Mouse (Mus musculus) limb, embryonic 12.5 days (tissue): ENCODE data around the gene Cfap44. TPM values are rescaled to one million over a fixed set of nuclear protein-coding genes. Genes with fewer than 3 reads are reported as not detected.

ENCODE experiments used
- ATAC-seq: fragments of 200-750 bp; cut with Nextera tagmentation; 2 replicates; pipeline ENCODE4 v1.8.0; 2017; ENCODE audit warnings: low read depth, moderate TSS enrichment; ENCODE audit not compliant: insufficient number of reproducible peaks, insufficient read depth, low FRiP score, low TSS enrichment
- H3K27ac ChIP-seq: fragments of 300-500 bp; sonication (generic); 2 replicates; pipeline ENCODE4 v1.5.1; 2016; ENCODE audit warnings: mild to moderate bottlenecking, moderate library complexity
- H3K27me3 ChIP-seq: fragments of 300-500 bp; sonication (generic); 2 replicates; pipeline ENCODE4 v1.6.1; 2016; ENCODE audit warnings: mild to moderate bottlenecking, moderate library complexity
- H3K36me3 ChIP-seq: fragments of 300-500 bp; sonication (generic); 2 replicates; pipeline ENCODE4 v1.6.1; 2016; ENCODE audit warnings: mild to moderate bottlenecking, moderate library complexity
- H3K4me1 ChIP-seq: fragments of 300-500 bp; sonication (generic); replicated peaks from 2 replicates; pipeline ENCODE4 v1.6.1; 2016
- H3K4me2 ChIP-seq: fragments of 300-500 bp; sonication (generic); 2 replicates; pipeline ENCODE4 v1.6.1; 2016; ENCODE audit warnings: mild to moderate bottlenecking, moderate library complexity
- H3K4me3 ChIP-seq: fragments of 300-500 bp; sonication (generic); replicated peaks from 2 replicates; pipeline ENCODE4 v1.5.1; 2016; ENCODE audit warnings: mild to moderate bottlenecking
- H3K9ac ChIP-seq: fragments of 300-500 bp; sonication (generic); replicated peaks from 2 replicates; pipeline ENCODE4 v1.6.1; 2016; ENCODE audit warnings: mild to moderate bottlenecking, moderate library complexity
- H3K9me3 ChIP-seq: fragments of 300-500 bp; sonication (generic); 2 replicates; pipeline ENCODE4 v1.6.1; 2016; ENCODE audit warnings: mild to moderate bottlenecking, moderate library complexity
- WGBS: fragments of 180-500 bp; shearing (Covaris S2); methylation state at CpG from one replicate; pipeline ENCODE4 v1.1.7; 2016; 5-methylcytosine and 5-hydroxymethylcytosine counted together
- polyA plus RNA-seq: library from polyadenylated mRNA; unstranded; fragments of >200 nt; fragmentation: Nextera tagmentation; extraction: Ambion mirVana; gene quantifications from 2 replicates; pipeline ENCODE4 v1.2.1, GENCODE M21; 2016

Gene Cfap44
- polyA plus RNA-seq, 1 experiment from 2014 or later: 0.94 TPM

DNA sequence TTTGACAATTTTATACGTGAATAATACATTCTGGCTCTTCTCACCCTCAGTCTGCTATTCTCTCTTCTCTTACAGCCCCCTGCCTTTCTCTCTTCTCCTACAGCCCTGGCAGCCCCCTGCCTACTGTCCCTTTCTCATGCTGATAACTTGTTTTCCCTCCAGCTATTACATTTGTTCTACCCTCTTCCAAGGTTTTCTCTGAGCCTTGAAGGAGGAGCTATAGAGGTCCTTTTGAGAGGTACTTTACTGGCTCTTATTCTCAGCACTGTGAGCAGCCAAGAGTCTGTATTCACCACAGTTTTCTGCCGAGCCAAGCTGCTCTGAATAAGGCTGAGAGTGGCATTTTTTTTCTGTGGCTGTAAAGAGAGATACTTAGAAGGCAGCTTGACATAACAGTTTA is 11.0 kb upstream of the Cfap44 start:
- H3K27me3 ChIP-seq: no peaks in the 10 kb centered on the region
- H3K4me1 ChIP-seq: peaks cover 4% of the 10 kb centered on the region; the same call in 1 of the 2 replicates
- WGBS: 52% methylated on average over 2 of the region's 2 CpGs
- no peak overlapping the region for H3K4me3 ChIP-seq
- H3K27ac ChIP-seq: no peak overlapping the region
- no peak overlapping the region for H3K9ac ChIP-seq
- H3K36me3 ChIP-seq: peaks cover 31% of the 10 kb centered on the region
- no peaks in the 10 kb centered on the region for H3K9me3 ChIP-seq
- no peak overlapping the region for H3K4me2 ChIP-seq
- ATAC-seq: no peak

DNA sequence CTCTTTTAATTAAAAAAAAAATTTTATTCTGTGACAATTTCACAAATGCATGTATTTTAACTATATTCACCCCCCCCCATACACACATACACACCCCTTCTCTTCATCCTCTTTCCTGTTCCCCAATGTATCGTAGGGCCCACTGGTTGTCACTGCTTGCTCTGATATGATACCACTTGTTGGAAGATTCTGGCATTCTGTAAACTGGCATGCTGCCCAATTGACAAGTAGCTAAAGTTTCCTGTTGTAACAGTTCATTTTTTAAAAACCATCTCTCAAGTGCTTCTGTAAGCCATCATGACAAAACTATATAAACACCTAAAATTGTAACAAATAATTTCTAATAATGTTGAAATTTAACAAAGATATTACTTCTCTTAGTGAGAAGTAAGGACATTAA is 10.3 kb upstream of the Cfap44 start:
- WGBS: 84% methylated on average over 1 of the region's 1 CpGs
- H3K4me1 ChIP-seq: peaks cover 4% of the 10 kb centered on the region; the same call in 1 of the 2 replicates
- H3K4me3 ChIP-seq: no peak overlapping the region
- no peaks in the 10 kb centered on the region for H3K9me3 ChIP-seq
- H3K27me3 ChIP-seq: no peaks in the 10 kb centered on the region
- H3K36me3 ChIP-seq: peaks cover 33% of the 10 kb centered on the region
- H3K9ac ChIP-seq: no peak overlapping the region
- no peak overlapping the region for H3K4me2 ChIP-seq
- H3K27ac ChIP-seq: no peak overlapping the region
- ATAC-seq: no peak

DNA sequence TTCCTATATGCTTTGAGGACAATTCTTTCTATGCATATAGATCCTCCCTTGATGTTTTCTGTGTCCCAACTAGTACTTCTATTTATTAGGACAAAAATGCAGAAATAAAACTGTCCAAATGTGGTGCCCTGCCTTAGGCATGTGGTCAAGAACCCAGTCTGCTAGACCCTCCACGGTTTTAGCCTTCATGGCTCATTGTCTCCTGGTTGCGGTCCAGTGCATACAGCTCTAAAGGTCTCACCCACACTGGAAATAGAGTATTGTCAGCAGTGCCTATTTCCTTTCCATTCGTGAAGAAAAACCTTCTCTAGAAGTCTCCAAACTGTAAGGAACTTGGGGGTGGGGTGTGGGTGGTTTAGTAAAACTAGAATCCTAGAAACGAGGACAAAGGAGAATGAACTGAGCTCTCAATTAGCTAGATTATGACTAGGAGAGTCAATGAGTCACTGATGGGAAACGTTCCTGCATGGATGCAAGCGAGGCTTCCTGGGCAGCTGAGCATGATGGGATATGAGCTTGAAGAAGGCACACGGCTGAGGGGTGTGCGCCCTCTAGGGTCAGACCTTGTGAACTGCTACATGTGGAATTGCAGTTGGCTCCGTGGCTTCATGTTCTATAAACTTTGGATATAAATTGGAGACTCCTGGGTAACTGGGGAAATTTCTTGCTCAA is 2.6 kb upstream of the Cfap44 start:
- no peak for ATAC-seq
- no peak overlapping the region for H3K4me2 ChIP-seq

DNA sequence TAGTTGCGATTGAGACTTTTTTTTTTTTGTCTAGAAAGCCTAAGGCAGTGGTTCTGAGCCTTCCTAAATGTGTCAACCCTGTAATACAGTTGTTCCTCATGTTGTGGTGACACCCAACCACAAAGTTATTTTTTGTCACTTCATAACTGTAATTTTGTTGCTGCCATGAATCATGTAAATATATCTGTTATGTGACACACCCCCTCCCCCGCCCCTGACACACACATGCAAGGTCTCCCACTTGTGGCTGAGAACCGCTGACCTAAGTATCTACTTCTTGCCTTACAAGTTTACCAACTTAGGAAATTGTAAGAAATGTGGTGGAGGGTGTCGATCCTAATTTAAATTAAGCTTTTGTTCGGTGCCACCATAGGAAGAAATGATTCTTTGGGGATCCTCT is 10.3 kb downstream of the Cfap44 start:
- no peak overlapping the region for H3K9ac ChIP-seq
- H3K4me1 ChIP-seq: no peaks in the 10 kb centered on the region
- 95% methylated on average over 5 of the region's 5 CpGs for WGBS
- H3K27me3 ChIP-seq: no peaks in the 10 kb centered on the region
- H3K4me2 ChIP-seq: no peak overlapping the region
- H3K9me3 ChIP-seq: peaks cover 6% of the 10 kb centered on the region; the same call in 1 of the 2 replicates
- H3K36me3 ChIP-seq: no peaks in the 10 kb centered on the region
- ATAC-seq: no peak
- no peak overlapping the region for H3K27ac ChIP-seq
- no peak overlapping the region for H3K4me3 ChIP-seq

More for the DNA sequence above, 2.6 kb upstream of the Cfap44 start:
- peaks cover 5% of the 10 kb centered on the region; the same call in 1 of the 2 replicates for H3K9me3 ChIP-seq
- peaks cover 8% of the 10 kb centered on the region for H3K4me1 ChIP-seq
- H3K4me3 ChIP-seq: no peak overlapping the region
- no peak overlapping the region for H3K27ac ChIP-seq
- peaks cover 26% of the 10 kb centered on the region for H3K36me3 ChIP-seq
- H3K27me3 ChIP-seq: no peaks in the 10 kb centered on the region
- 39% methylated on average over 9 of the region's 9 CpGs for WGBS
- H3K9ac ChIP-seq: no peak overlapping the region

DNA sequence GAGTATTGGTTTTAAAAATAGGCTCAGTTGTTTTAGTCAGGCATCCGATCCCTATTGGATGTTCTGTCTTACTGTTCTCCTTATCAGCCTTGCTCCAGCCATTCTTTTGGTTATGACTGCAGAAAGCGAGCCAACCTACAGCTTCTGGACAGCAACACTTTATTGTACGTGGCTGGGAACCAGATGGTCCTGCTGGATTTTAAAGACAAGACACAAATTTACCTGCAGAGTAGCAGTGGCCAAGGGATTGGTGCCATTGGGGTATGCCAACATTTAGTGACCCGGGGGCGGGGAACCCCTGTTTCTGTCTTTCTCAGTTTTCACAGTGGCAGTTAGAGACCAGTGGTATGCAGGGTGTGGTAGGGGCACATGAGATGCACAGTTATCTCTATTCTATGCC is 12.6 kb downstream of the Cfap44 start:
- peaks cover 6% of the 10 kb centered on the region; the same call in 1 of the 2 replicates for H3K9me3 ChIP-seq
- H3K4me1 ChIP-seq: no peaks in the 10 kb centered on the region
- H3K27ac ChIP-seq: no peak overlapping the region
- H3K36me3 ChIP-seq: no peaks in the 10 kb centered on the region
- H3K4me2 ChIP-seq: no peak overlapping the region
- no peaks in the 10 kb centered on the region for H3K27me3 ChIP-seq
- no peak overlapping the region for H3K9ac ChIP-seq
- WGBS: 81% methylated on average over 5 of the region's 5 CpGs
- H3K4me3 ChIP-seq: no peak overlapping the region
- ATAC-seq: no peak

DNA sequence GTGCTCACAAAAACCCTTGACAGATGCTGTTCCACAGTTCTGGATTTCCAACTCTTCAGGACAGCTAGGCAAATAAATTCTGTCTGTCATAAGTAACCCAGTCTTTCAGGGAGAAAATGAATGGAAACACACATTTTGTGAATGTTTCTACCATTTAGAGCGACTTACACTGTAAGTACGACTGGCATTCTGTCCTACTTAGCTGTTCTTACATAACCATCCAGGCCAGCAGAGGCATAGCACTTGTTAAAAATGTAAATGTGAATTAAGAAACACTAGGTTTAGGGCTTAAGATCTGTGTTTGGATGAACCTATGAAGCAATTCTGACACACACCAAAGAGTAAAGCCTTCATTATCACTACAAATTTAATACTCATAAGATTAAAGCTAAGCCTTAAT is 13.7 kb downstream of the Cfap44 start:
- H3K9ac ChIP-seq: no peak overlapping the region
- H3K4me1 ChIP-seq: no peaks in the 10 kb centered on the region
- no peak overlapping the region for H3K27ac ChIP-seq
- no peak overlapping the region for H3K4me2 ChIP-seq
- H3K4me3 ChIP-seq: no peak overlapping the region
- ATAC-seq: no peak
- WGBS: 86% methylated on average over 2 of the region's 2 CpGs
- no peaks in the 10 kb centered on the region for H3K27me3 ChIP-seq
- peaks cover 6% of the 10 kb centered on the region; the same call in 1 of the 2 replicates for H3K9me3 ChIP-seq
- H3K36me3 ChIP-seq: no peaks in the 10 kb centered on the region

DNA sequence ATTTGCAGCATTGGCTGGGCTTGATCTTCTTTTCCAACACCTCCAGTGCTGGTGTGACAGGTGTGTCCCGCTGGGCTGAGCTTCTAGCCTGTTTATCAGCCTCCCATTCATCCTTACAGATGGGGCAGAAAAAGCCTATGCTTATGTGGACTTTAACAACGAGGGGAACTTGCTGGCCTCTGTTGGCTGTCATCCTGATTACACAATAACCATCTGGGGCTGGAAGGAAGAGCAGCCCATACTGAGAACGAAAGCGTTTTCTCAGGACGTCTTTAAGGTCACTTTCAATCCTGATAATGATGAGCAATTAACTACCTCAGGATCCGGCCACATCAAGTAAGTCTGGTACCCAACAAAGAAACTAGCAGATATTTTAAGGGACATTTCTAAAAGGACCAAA is 15.6 kb downstream of the Cfap44 start:
- no peaks in the 10 kb centered on the region for H3K4me1 ChIP-seq
- no peak overlapping the region for H3K9ac ChIP-seq
- no peak for ATAC-seq
- H3K27ac ChIP-seq: no peak overlapping the region
- no peaks in the 10 kb centered on the region for H3K9me3 ChIP-seq
- no peaks in the 10 kb centered on the region for H3K27me3 ChIP-seq
- H3K4me2 ChIP-seq: no peak overlapping the region
- H3K4me3 ChIP-seq: no peak overlapping the region
- no peaks in the 10 kb centered on the region for H3K36me3 ChIP-seq
- 68% methylated on average over 6 of the region's 6 CpGs for WGBS

DNA sequence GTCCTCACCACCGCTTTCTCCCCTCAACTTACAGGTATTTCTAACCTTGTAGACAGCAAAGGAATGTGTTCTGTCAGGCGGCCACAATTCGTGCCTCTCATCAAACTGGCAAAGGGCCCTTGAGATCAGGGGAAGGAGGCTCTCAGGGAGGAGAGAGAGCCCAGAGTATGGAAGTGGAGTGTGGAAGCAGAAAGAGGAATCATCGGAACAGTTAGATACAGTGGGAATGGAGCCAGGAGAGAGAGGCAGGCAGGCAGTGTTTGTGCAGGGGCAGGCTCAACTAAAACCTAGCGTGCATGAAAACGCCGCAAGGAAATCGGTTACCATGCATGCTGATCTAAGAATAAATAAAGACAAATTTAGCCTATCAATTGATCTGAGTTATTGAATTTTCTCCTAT is 23.0 kb downstream of the Cfap44 start:
- Histone ChIP-seq H3K4me1 (no peaks in the 10 kb centered on the region), H3K9me3 (no peaks in the 10 kb centered on the region), H3K36me3 (no peaks in the 10 kb centered on the region), H3K4me3 (no peak overlapping the region), H3K27me3 (no peaks in the 10 kb centered on the region), H3K9ac (no peak overlapping the region), H3K4me2 (no peak overlapping the region), H3K27ac (no peak overlapping the region)
- ATAC-seq: no peak
- 78% methylated on average over 8 of the region's 8 CpGs for WGBS

DNA sequence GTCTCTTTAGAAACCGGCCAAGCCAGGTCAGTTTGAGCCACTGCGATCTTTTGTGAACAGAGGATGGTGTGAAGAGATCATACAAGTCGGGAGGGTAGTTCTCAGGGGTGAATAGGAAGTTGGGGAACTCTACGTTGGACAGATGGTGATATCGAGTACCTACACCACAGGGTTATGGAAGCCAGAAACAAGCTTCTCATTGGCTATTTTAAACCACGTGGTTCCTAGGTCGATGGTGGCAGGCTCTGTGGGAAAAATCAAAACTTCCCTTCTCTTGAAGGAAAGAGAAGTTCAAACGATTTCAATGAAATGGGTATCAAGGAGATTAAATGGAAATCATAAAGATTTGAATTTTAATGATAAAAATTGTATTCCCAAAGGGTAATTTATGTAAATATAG is 27.1 kb downstream of the Cfap44 start:
- Histone ChIP-seq H3K4me2 (no peak overlapping the region), H3K27ac (no peak overlapping the region), H3K4me3 (no peak overlapping the region), H3K9me3 (no peaks in the 10 kb centered on the region), H3K36me3 (no peaks in the 10 kb centered on the region), H3K9ac (no peak overlapping the region), H3K27me3 (no peaks in the 10 kb centered on the region), H3K4me1 (no peaks in the 10 kb centered on the region)
- 86% methylated on average over 8 of the region's 8 CpGs for WGBS
- ATAC-seq: no peak

DNA sequence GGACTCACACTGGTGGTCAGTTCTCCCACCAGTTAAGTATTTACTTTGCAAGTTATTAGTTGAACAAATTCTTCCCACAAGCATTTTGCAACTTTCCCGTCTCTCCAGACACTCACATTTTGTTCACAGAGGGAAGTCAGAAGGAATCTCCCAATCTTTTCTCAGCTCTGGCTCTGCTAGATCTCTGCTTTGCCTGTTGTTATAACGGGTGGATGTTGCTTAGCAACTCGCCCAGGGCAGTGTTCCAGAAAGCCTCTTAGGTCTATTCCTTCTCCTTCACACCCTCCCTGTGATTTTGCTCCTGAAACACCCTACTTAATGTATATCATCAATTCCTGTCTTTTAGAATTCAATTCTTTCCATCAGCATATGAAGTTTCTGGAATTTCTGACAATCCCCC is 28.9 kb downstream of the Cfap44 start:
- H3K4me3 ChIP-seq: no peak overlapping the region
- ATAC-seq: no peak
- H3K4me1 ChIP-seq: no peaks in the 10 kb centered on the region
- 60% methylated on average over 3 of the region's 3 CpGs for WGBS
- no peaks in the 10 kb centered on the region for H3K27me3 ChIP-seq
- no peak overlapping the region for H3K9ac ChIP-seq
- H3K27ac ChIP-seq: no peak overlapping the region
- H3K36me3 ChIP-seq: no peaks in the 10 kb centered on the region
- H3K4me2 ChIP-seq: no peak overlapping the region
- no peaks in the 10 kb centered on the region for H3K9me3 ChIP-seq

DNA sequence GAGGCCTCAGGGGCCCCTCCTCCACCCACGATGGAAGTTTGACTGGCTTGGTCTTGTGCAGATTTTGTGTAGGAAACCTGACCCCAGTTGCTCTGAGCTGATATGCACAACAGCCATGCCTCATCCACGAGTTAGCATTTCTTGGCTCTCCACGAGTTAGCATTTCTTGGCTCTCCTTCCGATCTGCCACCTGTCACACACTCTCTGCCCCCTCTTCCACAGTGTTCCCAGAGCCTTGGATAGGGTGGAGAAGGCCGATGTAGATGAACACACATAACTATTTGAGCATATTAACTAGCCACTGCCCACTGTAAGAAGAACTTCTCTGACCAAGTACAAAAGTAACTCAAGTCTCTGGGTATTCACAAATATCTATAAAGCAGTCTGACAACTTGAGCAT is 33.9 kb downstream of the Cfap44 start:
- Histone ChIP-seq H3K27ac (no peak overlapping the region), H3K9me3 (no peaks in the 10 kb centered on the region), H3K36me3 (no peaks in the 10 kb centered on the region), H3K4me1 (no peaks in the 10 kb centered on the region), H3K27me3 (no peaks in the 10 kb centered on the region), H3K4me2 (no peak overlapping the region), H3K4me3 (no peak overlapping the region), H3K9ac (no peak overlapping the region)
- no peak for ATAC-seq
- WGBS: 72% methylated on average over 5 of the region's 5 CpGs

DNA sequence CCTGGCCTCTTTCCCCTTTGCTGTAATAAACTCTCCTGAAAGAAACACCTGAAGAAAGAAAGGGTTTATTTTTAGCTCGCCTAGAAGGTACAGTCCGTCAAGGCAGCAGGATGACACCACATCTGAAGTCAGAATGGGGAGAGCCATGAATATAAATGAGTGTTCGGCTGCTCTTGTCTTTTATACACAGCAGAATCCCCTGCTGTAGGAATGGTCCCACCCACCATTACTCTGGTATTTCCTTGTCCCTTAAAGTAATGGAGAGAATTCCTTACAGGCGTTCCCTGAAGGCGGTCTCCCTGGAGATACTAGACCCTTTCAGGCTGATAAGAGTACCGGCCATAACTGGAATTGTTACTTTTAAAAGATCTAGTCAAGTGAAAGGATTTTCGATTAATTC is 35.4 kb downstream of the Cfap44 start:
- no peak overlapping the region for H3K4me2 ChIP-seq
- H3K9me3 ChIP-seq: no peaks in the 10 kb centered on the region
- no peak overlapping the region for H3K9ac ChIP-seq
- WGBS: 75% methylated on average over 7 of the region's 7 CpGs
- H3K4me3 ChIP-seq: no peak overlapping the region
- no peak for ATAC-seq
- H3K4me1 ChIP-seq: 0 out of 2 replicates have a peak, but pooled peaks cover 2% of the 10 kb centered on the region
- no peaks in the 10 kb centered on the region for H3K36me3 ChIP-seq
- no peak overlapping the region for H3K27ac ChIP-seq
- H3K27me3 ChIP-seq: no peaks in the 10 kb centered on the region
